Mouse (Mus musculus) limb, embryonic 14.5 days (tissue): ENCODE results near the gene Mmp11. TPM values are rescaled to one million over a fixed set of nuclear protein-coding genes. Genes with fewer than 3 reads are reported as not detected.

Source experiments
- ATAC-seq: fragments of 200-750 bp; cut with Nextera tagmentation; 2 replicates; pipeline ENCODE4 v1.8.0; 2017; ENCODE audit warnings: low read depth, moderate number of reproducible peaks, moderate TSS enrichment; ENCODE audit not compliant: low FRiP score
- DNase-seq: peaks from one replicate; pipeline ENCODE4 v3.0.0-alpha.2; 2015; ENCODE audit warnings: low spot score
- H3K27ac ChIP-seq: fragments of 300-500 bp; sonication (generic); replicated peaks from 2 replicates; pipeline ENCODE4 v1.5.1; 2014; ENCODE audit warnings: low read depth, mild to moderate bottlenecking, low read length, moderate library complexity, mixed read lengths
- H3K27me3 ChIP-seq: fragments of 300-500 bp; sonication (generic); 2 replicates; pipeline ENCODE4 v1.6.1; 2014; ENCODE audit warnings: low read length, mixed read lengths; ENCODE audit not compliant: control insufficient read depth, insufficient read depth
- H3K36me3 ChIP-seq: fragments of 300-500 bp; sonication (generic); 2 replicates; pipeline ENCODE4 v1.6.1; 2014; ENCODE audit warnings: mild to moderate bottlenecking, low read length, moderate library complexity, mixed read lengths; ENCODE audit not compliant: control insufficient read depth, insufficient read depth
- H3K4me1 ChIP-seq: fragments of 300-500 bp; sonication (generic); 2 replicates; pipeline ENCODE4 v1.6.1; 2014; ENCODE audit warnings: antibody characterized with exemption, low read length, mixed read lengths; ENCODE audit not compliant: control insufficient read depth, insufficient read depth
- H3K4me2 ChIP-seq: fragments of 300-500 bp; sonication (generic); replicated peaks from 2 replicates; pipeline ENCODE4 v1.6.1; 2014; ENCODE audit warnings: low read depth, mild to moderate bottlenecking, low read length, moderate library complexity; ENCODE audit not compliant: severe bottlenecking
- H3K4me3 ChIP-seq: fragments of 300-500 bp; sonication (generic); replicated peaks from 2 replicates; pipeline ENCODE4 v1.5.1; 2014; ENCODE audit warnings: low read length
- H3K9ac ChIP-seq: fragments of 300-500 bp; sonication (generic); 2 replicates; pipeline ENCODE4 v1.6.1; 2014; ENCODE audit warnings: mild to moderate bottlenecking, low read depth, low read length, moderate library complexity; ENCODE audit not compliant: severe bottlenecking
- H3K9me3 ChIP-seq: fragments of 300-500 bp; sonication (generic); 2 replicates; pipeline ENCODE4 v1.6.1; 2016; ENCODE audit warnings: low read length; ENCODE audit not compliant: control insufficient read depth
- POLR2A ChIP-seq: fragments of 200-500 bp; IDR thresholded peaks from 2 replicates; pipeline ENCODE4 v1.8.0; 2012; ENCODE audit warnings: inconsistent platforms, mild to moderate bottlenecking, moderate library complexity, borderline replicate concordance; ENCODE audit not compliant: insufficient read depth, insufficient read length; ENCODE audit errors: extremely low read depth
- WGBS: fragments of 180-500 bp; shearing (Covaris S2); extraction: QIAGEN DNeasy Blood & Tissue Kit; methylation state at CpG from one replicate; pipeline ENCODE4 v1.1.7; 2014; 5-methylcytosine and 5-hydroxymethylcytosine counted together
- polyA plus RNA-seq, 2 experiments: library from polyadenylated mRNA; depleted of rRNA in 1 of 2; stranded (reverse) in 1 of 2; unstranded in 1 of 2; fragments of >200 nt; fragmentation: Nextera tagmentation in 1 of 2; extraction: Ambion mirVana in 1 of 2; gene quantifications; 2 replicates each; pipeline versions ENCODE4 v1.2.1 to v1.2.3; 2012 to 2014

Gene Mmp11
- polyA plus RNA-seq, 2 experiments: 213 to 240 TPM

- no peak for TF ChIP-seq POLR2A
- H3K4me3 ChIP-seq: no peak overlapping the region
- H3K9me3 ChIP-seq: no peaks in the 10 kb centered on the region
- DNase-seq (no peak), ATAC-seq (no peak)
- H3K27me3 ChIP-seq: peaks cover 21% of the 10 kb centered on the region
- WGBS: 42% methylated on average over 18 of the region's 18 CpGs
- H3K36me3 ChIP-seq: no peaks in the 10 kb centered on the region
- H3K27ac ChIP-seq: no peak overlapping the region
- H3K9ac ChIP-seq: no peak overlapping the region
- H3K4me2 ChIP-seq: no peak overlapping the region
- H3K4me1 ChIP-seq: peaks cover 11% of the 10 kb centered on the region
Measured at GRCm38 (mm10) chr10:75936909-75937667, 792 bp upstream of the Mmp11 start.

DNA sequence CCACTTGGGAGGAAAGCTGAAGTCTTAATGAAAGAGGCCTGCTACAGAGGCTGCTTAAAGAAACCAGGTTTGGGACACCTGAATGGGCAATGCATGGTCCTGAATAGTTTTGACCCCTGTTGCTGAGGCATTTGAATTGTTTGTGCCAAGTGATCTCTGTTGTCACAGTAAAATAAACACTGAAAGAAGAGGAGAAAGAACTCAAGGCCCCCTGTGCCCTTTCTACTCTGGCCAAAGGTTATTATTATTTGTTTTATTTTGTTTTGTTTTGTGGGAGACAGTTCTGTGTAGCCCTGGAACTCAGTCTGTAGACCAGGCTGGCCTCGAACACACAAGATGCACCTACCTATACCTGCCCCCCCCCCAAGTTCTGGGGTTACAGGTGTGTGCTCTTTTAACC, 1.3 kb downstream of the Mmp11 start:
- H3K9ac ChIP-seq: no peak overlapping the region

GRCm38 (mm10) chr10:75932891-75933290, 3.4 kb downstream of the Mmp11 start, which contains the start of gene Chchd10:
Chchd10 (plus strand) TSS chr10:75933130.
- WGBS: 41% methylated on average over 6 of the region's 6 CpGs
- H3K4me3 ChIP-seq: peak within 1 kb of the TSS; percentile 74
- H3K27me3 ChIP-seq: peaks cover 21% of the 10 kb centered on the region
- H3K36me3 ChIP-seq: peaks cover 6% of the 10 kb centered on the region
- H3K4me2 ChIP-seq: peak within 1 kb of the TSS; percentile 91
- peak within 1 kb of the TSS; percentile 79 for H3K27ac ChIP-seq
- TF ChIP-seq POLR2A: no peak
- no peaks in the 10 kb centered on the region for H3K9me3 ChIP-seq
- peaks cover 36% of the 10 kb centered on the region for H3K4me1 ChIP-seq
- ATAC-seq (no peak), DNase-seq (no peak)
- H3K9ac ChIP-seq: peak within 1 kb of the TSS; percentile 94

More for the DNA sequence above, 1.3 kb downstream of the Mmp11 start:
- Histone ChIP-seq H3K27ac (no peak overlapping the region), H3K4me3 (peak overlapping the region; percentile 48), H3K4me1 (peaks cover 31% of the 10 kb centered on the region), H3K4me2 (peak overlapping the region; percentile 87; the same call in 1 of the 2 replicates), H3K9me3 (no peaks in the 10 kb centered on the region), H3K36me3 (no peaks in the 10 kb centered on the region), H3K27me3 (peaks cover 21% of the 10 kb centered on the region)
- no peak for TF ChIP-seq POLR2A
- WGBS: 95% methylated on average over 1 of the region's 1 CpGs
- ATAC-seq (no peak), DNase-seq (no peak)

DNA sequence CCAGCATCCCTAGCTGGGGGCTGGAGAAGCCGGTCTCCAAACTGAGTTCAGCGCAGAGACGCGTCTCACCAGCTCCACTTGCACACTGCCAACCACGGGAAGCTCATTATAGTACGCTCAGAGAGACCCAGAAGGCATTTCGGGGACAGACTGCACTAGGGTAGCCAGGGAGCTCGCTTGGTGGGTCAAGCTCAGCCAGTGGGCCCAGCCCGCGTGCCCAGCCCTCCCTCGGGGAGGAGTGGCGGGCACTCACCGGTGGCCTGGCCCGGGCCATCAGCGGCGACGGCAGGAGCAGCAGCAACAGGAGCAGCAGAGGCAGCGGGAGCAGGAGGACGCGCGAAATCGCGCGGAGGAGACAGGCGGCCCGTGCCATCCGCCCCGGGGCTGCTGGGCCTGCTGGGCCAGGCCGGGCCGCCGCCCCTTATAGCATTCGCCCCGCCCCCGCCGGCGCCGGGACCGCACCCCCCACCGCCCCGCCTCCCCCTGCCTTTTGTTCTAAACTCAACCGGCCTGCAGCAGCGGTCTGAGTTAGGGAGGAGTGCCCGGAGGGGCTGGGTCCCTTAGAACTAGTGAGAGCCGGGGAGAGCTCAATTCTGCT, 4.1 kb downstream of the Mmp11 start:
- ATAC-seq: peak; percentile 81
- peak; percentile 83; the same call in 1 of the 2 replicates for TF ChIP-seq POLR2A
- H3K4me3 ChIP-seq: peak overlapping the region; percentile 74
- H3K4me2 ChIP-seq: peak overlapping the region; percentile 91
- peaks cover 15% of the 10 kb centered on the region for H3K27me3 ChIP-seq
- H3K27ac ChIP-seq: peak overlapping the region; percentile 79
- WGBS: under 1% methylated on average over 17 of the region's 44 CpGs
- DNase-seq: peak; percentile 73
- no peaks in the 10 kb centered on the region for H3K9me3 ChIP-seq
- peak overlapping the region; percentile 94 for H3K9ac ChIP-seq
- peaks cover 13% of the 10 kb centered on the region for H3K36me3 ChIP-seq
- H3K4me1 ChIP-seq: peaks cover 36% of the 10 kb centered on the region

DNA sequence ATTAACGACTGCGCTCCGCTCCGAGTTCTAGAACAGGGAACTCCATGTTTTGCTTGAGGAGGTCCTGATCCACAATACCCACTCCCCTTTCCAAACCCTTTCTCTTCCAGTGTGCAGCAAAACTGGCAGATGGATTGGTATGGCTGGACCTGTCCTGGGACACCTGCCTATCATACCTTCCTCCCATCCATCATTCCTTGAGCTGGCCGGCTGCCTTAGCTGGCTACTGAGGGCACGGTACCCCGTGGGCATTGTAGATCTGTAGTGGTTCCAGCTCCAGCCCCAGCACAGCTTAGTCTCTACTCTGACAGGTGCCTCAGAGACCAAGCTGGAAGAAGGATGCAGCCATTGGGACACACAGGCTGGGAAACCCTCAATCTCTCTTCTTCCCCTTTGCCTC, 5.0 kb downstream of the Mmp11 start:
- peaks cover 7% of the 10 kb centered on the region; the same call in 1 of the 2 replicates for H3K27me3 ChIP-seq
- ATAC-seq: no peak
- H3K36me3 ChIP-seq: peaks cover 21% of the 10 kb centered on the region
- peak overlapping the region; percentile 94 for H3K9ac ChIP-seq
- H3K4me1 ChIP-seq: peaks cover 36% of the 10 kb centered on the region
- H3K4me2 ChIP-seq: peak overlapping the region; percentile 91
- peak overlapping the region; percentile 74 for H3K4me3 ChIP-seq
- H3K9me3 ChIP-seq: no peaks in the 10 kb centered on the region
- no peak for TF ChIP-seq POLR2A
- peak overlapping the region; percentile 79; the same call in 1 of the 2 replicates for H3K27ac ChIP-seq
- WGBS: 24% methylated on average over 7 of the region's 7 CpGs
- no peak for DNase-seq
